Mouse (Mus musculus) cerebellum, adult 9-11 months (tissue): ENCODE data around the gene Scn4b.

Experiments used
- DNase-seq: peaks from one replicate; pipeline ENCODE4 v3.0.0; 2022

The Scn4b gene

DNA sequence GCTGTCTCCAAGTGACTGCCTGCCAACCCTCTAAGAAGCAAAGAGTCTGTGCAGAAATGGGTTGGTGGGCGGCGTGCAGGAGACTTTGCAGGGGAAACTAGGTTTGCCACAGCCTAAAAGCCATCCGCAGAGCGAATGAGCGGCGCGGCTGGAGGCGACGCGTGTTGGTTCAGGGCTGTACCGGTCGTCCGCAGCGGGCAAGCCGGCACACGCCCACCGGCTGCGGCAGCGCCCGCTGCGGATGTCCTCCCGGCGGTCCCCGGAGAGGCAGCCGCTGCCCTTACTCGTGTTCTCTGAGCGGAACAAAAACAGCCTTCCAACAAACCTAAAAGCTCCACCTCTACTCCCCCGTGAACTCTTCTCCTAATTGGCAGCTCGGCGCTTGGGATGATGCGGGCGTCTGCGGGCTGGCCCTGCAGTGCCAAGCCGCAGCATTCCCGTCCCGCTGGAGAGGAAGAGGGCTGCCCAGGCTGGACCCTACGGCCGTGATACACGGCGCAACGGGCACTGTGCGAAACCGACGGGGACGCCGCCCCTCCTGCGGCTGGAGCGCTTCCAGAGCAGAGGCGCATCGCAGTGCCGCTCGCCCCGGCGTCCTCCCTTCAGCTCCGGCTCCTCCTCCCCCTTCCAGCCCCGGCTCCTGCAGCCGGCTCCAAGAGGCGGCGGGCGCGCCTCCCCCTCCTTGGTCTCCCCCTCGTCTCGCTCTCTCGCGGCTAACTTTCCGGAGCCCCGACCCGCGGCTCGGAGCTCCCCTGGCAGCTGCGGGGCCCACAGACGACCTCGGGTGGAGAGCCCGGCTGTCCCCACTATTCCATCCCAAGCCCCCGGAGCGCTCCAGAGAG lies at the start of gene Scn4b:
Gene Scn4b, plus strand, starts transcription at position 205 of the 842 bp plus-strand sequence.
- peak; percentile 32 for DNase-seq

- no peak for DNase-seq
Measured at GRCm38 (mm10) chr9:45090811-45091210, 47.4 kb upstream of the Scn4b start.

GRCm38 (mm10) chr9:45092641-45093040 lies 45.6 kb upstream of the Scn4b start:
- no peak for DNase-seq

DNA sequence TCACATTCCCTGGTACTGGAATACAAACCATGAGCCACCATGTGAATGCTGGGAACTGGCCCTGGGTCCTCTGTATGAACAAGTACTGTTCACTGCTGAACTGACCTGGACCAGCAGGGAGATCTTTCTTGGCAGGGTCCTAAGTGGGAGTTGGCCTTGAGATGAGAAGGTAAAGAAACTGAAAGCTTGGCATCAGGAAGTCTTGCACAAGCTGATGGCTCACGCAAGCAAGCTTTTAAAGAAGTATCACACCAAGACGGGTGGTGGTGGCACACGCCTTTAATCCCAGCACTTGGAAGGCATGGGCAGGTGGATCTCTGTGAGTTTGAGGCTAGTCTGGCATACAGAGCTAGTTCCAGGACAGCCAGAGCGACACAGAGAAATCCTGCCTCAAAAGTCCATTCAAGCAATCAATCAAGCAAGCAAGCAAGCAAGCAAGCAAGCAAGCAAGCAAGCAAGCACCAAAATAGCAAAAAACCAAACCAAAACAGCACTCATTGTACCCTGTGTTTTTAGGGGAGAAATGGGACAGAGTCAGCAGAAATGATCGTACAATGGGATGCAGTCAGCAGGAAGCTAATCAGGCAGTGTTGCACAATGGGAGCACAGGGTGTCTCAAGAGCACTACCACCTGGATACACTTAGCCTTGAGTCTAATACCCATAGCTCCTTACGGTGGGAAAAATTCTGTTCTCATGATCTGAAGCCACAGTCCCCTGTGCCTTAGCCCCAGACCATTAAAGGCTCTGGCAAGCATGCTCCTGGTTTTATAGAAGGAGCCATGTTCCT lies 42.9 kb upstream of the Scn4b start:
- DNase-seq, result no peak

- no peak for DNase-seq
Measured at GRCm38 (mm10) chr9:45097877-45098276, 40.3 kb upstream of the Scn4b start.

DNA sequence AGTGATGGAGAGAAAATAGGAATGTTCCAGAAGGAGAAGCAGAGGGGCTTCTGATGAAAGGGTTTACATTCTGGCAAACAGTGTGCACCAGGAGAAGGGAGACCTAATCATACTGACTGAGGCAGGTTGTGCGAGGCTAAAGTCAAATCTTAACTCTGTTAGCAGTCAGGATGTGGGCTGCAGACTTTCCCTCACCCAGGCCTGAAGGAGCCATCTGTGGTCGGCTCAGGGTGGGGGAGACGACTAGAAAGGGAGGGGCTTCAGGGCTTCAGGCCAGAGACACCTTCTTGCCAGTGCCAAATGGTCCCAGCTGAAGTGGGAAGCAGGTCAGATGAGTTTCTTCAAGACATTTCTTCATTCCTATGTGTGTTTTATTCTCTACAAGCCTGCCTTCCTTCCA lies 39.8 kb upstream of the Scn4b start:
- no peak for DNase-seq

DNA sequence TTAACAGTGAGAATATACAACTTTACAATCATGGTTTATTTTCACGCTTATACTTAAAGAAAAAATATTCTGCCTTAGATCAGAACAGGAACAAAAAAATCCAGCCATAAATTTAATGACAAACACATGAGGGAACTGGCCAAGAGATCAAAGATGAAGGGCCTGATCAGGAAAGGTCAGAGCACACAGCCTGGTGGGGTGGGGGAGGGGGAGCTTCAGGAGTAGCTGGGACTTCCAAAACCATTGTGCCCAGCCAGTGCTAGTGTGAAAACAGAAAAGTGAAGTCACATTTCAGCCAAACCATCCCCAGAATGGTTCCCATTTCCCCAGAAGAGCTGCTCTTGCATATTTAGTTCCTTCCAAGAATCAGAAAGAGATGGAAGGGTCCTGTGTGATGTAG lies 35.7 kb upstream of the Scn4b start:
- no peak for DNase-seq

- DNase-seq, result no peak
Measured at GRCm38 (mm10) chr9:45103211-45103979, 34.8 kb upstream of the Scn4b start.

GRCm38 (mm10) chr9:45105596-45106374 lies 32.4 kb upstream of the Scn4b start:
- DNase-seq, result no peak

DNA sequence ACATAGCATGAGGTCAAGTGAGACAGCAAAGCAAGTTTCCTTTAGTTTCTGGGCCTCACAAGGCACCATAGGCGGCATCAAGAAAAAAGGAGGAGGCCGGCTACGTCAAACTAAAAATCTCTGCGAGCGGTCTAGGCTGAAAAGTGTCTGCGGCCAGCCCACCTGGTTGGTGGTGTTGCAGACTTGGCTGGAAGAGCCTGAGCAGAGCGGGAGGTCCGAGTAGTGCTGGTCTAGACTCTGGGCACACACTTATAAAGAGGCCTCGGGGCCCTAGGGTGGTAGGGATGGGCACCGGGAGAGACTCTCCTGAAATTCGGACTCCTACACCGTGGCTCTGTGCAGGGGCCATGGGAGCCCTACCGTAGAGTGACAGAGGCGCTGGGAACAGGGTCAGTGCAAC lies 22.5 kb upstream of the Scn4b start:
- peak; percentile 91 for DNase-seq

DNA sequence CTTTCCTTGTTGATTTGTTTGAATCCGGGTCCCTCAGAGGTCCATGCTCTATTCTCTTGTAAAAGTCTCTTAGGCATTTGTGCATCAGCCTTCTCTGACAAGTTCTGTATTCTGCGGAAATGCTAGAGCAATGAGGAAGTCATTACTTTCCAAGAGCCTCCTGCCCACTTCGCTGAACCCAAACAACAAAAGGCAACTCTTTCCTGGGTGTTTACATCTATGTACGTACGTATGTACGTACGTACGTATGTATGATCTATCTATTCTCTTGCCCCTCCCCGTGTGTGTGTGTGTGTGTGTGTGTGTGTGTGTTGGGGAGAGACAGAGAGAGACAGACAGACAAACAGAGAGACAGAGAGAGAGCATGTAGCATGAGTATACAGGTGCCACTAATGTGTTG lies 21.4 kb upstream of the Scn4b start:
- DNase-seq, result no peak

DNA sequence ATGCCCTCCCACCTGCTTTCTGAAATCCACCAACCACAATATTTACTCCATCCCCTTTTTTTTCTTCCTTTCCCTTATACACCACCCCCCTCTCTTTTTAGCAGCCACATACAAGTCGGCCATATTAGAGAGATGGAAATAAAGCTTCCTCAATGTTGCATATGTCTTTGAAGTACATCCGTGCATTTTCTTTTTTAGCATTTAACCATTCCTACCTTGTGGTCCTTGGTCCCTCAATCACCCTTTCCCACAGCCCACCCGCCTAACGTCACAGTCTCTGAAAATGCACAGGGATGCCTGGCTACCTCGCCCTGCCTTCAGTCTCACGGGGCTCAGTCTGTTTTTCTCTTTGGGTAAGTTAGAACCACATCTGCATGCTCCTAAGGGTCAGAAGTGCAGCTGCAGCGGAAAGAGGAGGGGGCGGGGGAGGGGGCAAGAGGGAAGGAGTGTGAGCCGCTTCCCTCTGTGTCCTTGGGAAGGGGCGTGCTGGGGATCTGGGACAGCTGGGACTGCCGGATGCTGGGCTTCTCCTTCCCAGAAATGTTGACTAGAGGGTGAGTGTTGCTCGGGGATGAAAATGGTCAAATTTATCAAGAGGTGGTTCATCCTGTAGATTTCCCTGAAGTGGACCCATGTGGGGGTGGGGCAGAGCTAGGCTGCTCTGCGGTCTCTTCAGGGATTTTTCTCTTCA lies 20.3 kb upstream of the Scn4b start, which contains the start of gene Scn2b:
Gene Scn2b, plus strand, starts transcription at position 42 of the 691 bp plus-strand sequence.
- DNase-seq, result peak; percentile 66

DNA sequence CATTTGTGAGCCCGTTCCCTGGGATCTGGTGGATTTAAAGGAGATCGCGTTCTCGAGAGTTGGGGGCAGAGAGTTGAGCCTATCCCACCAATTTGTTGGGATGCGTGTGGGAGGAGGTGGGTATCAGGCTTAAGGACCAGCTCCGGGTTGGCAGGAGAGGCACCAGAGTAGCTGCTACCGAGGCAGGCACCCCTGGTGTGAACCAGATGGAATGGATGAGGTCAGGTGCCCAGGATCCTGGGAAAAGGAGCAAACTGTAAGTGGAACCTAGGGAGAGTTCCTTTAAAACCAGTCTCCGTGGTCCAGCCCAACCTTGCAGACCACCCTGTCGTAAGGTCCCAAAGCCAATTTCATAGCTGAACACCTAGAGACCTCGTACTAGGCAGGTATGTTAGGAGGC lies 19.6 kb upstream of the Scn4b start:
- peak; percentile 95 for DNase-seq

GRCm38 (mm10) chr9:45119316-45119953 lies 18.8 kb upstream of the Scn4b start:
- peak; percentile 70 for DNase-seq

DNA sequence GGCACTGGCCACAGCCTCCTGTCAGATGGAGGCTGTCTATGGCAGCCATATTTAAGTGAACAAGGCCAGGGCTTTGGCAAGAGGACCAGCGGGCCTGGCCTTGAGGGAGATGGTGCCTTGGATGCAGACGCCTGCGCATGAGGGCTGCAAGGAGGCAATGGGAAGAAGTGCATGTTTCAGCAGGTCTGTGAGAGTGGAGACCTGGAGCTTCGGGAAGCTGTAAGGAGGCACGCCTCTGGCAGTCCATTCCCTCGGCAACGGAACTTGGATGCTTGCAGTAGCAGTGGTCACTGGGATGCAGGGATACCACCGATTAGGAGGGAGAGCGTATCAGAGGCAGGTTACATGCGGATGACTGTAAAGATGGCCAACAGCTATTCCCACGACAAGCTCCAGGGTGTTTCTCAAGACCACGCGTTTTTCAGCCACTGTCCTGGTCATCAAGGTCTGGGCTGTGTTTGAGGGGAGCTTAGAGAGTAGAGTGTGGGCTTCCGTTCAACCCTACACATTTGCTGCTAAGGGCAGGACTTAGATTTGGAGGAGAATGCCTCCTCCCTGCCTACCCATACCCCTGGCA lies 18.2 kb upstream of the Scn4b start:
- peak; percentile 74 for DNase-seq

- DNase-seq, result no peak
Measured at GRCm38 (mm10) chr9:45120567-45120966, 17.6 kb upstream of the Scn4b start.

- peak; percentile 81 for DNase-seq
Measured at GRCm38 (mm10) chr9:45121001-45121400, 17.2 kb upstream of the Scn4b start.

DNA sequence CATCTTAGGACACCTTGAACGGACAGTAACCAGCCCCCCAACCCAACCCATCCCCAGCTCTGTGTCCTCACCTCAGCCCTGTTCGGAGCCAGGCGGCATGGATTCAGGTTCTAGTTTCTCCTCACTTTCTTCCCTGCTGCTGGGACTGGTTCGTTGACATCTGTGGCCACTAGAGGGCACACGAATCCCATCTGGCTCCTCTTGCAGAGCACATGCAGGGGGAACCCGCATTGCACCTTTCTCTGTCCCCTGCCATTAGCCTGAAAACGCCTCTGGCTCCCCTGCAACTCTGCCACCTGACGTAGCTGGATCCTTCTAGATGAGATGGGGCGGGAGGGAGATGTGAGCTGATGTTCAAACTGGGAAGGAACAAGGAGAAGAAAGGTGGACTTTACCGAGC lies 16.4 kb upstream of the Scn4b start:
- peak; percentile 90 for DNase-seq

DNA sequence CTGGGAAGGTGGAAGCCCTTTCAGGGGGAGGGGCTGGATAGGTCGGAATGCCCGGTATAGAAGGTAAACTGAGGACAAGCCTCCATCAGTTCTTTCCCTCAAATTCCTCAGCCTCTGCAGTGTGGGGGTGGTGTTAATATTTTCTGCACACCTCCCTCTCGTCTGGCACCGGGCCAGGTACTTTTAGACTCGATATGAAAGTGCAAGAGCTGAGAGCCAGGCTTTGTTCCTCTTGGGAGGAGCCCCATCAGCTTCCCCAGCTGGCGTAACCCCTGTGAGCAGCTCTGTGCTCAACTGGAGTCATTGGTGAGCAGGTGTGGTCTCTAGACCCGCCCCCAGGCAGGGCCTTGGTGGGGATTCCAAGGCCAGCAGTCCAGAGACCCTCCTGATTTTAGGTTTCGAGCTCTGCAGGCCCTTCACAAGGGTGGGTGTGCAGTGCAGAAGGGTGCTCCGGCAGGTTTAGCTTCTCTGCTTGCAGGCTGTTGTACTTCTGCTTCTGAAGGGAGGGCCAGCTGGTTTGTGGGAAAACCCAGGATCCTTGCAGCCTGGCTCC lies 15.9 kb upstream of the Scn4b start:
- peak; percentile 83 for DNase-seq

GRCm38 (mm10) chr9:45125211-45125610 lies 13.0 kb upstream of the Scn4b start:
- no peak for DNase-seq

- DNase-seq, result no peak
Measured at GRCm38 (mm10) chr9:45126941-45127340, 11.3 kb upstream of the Scn4b start.
